15 mouse cellular contexts compared by ENCODE assay signal in genomic region chr6:127143124-127143520, GRCm38 (mm10). TPM values are rescaled to one million over a fixed set of nuclear protein-coding genes. Genes with fewer than 3 reads are reported as not detected.
A peak's percentile ranks its signal among the peaks of the same experiment; 100 is the strongest.
DNase-seq lines count a peak whose midpoint lies in the region; ATAC-seq and TF ChIP-seq lines count a peak whose summit lies in the region.
"Had no signal": no experiment of that assay in that cellular context is flagged by ENCODE, and none has a peak within 500 bp of the region (broad histone marks: within the 10 kb centered on the region; RNA-seq: fewer than 3 reads in every experiment).

No protein-coding gene starts in this region.

- H3K9ac ChIP-seq in forebrain, embryonic 16.5 days (replicated peaks; ENCODE audit: low read depth, low read length), result no peak overlapping the region
- 0 out of 2 replicates have a peak overlapping the region, but pooled peaks have one; percentile 2 for H3K9ac ChIP-seq in midbrain, embryonic 12.5 days (replicated peaks)
- no peak overlapping the region for H3K9ac ChIP-seq in midbrain, postnatal 0 days (replicated peaks; ENCODE audit: low read length, poor library complexity, severe bottlenecking)
- no peak overlapping the region for H3K9ac ChIP-seq in limb, embryonic 15.5 days
- H3K9ac ChIP-seq: hindbrain, embryonic 12.5 days had no signal

- no peaks in the 10 kb centered on the region for H3K9me3 ChIP-seq in forebrain, embryonic 10.5 days
- H3K9me3 ChIP-seq in forebrain, embryonic 16.5 days (ENCODE audit: control insufficient read depth, low read length), result no peaks in the 10 kb centered on the region
- H3K9me3 ChIP-seq in midbrain, embryonic 12.5 days, result no peaks in the 10 kb centered on the region
- H3K9me3 ChIP-seq in midbrain, postnatal 0 days (ENCODE audit: low read length), result no peaks in the 10 kb centered on the region
- no peaks in the 10 kb centered on the region for H3K9me3 ChIP-seq in limb, embryonic 15.5 days
- H3K9me3 ChIP-seq: hindbrain, embryonic 12.5 days had no signal

- TF ChIP-seq CTCF in midbrain, postnatal 0 days (IDR thresholded peaks at IDR 0.05), result no peak

- no peaks in the 10 kb centered on the region for H3K27me3 ChIP-seq in forebrain, embryonic 10.5 days (ENCODE audit: poor library complexity, severe bottlenecking)
- H3K27me3 ChIP-seq in forebrain, embryonic 16.5 days (replicated peaks; ENCODE audit: control insufficient read depth, insufficient read depth, low read length), result no peaks in the 10 kb centered on the region
- no peaks in the 10 kb centered on the region for H3K27me3 ChIP-seq in midbrain, embryonic 12.5 days
- H3K27me3 ChIP-seq in midbrain, postnatal 0 days (ENCODE audit: insufficient read depth, low read length), result peaks cover 1% of the 10 kb centered on the region; the same call in 1 of the 2 replicates
- no peaks in the 10 kb centered on the region for H3K27me3 ChIP-seq in limb, embryonic 15.5 days
- H3K27me3 ChIP-seq: hindbrain, embryonic 12.5 days; Patski had no signal

- WGBS in forebrain, embryonic 10.5 days, result 88% methylated on average over 10 of the region's 10 CpGs
- WGBS in forebrain, embryonic 16.5 days, result 60% methylated on average over 10 of the region's 10 CpGs
- WGBS in midbrain, embryonic 12.5 days, result 77% methylated on average over 10 of the region's 10 CpGs
- WGBS in midbrain, postnatal 0 days, result 77% methylated on average over 10 of the region's 10 CpGs
- WGBS in limb, embryonic 15.5 days, result 72% methylated on average over 10 of the region's 10 CpGs

- peaks cover 58% of the 10 kb centered on the region for H3K4me1 ChIP-seq in forebrain, embryonic 10.5 days
- H3K4me1 ChIP-seq in forebrain, embryonic 16.5 days (replicated peaks; ENCODE audit: control insufficient read depth, insufficient read depth, low read length), result peaks cover 17% of the 10 kb centered on the region
- H3K4me1 ChIP-seq in midbrain, embryonic 12.5 days, result peaks cover 42% of the 10 kb centered on the region
- H3K4me1 ChIP-seq in midbrain, postnatal 0 days (ENCODE audit: insufficient read depth, low read length), result no peaks in the 10 kb centered on the region
- peaks cover 49% of the 10 kb centered on the region for H3K4me1 ChIP-seq in limb, embryonic 15.5 days

- ATAC-seq in forebrain, embryonic 16.5 days, result no peak
- ATAC-seq in midbrain, embryonic 12.5 days (ENCODE audit: low FRiP score, low read depth), result no peak
- no peak for ATAC-seq in midbrain, postnatal 0 days (ENCODE audit: low FRiP score)
- no peak for ATAC-seq in limb, embryonic 15.5 days (ENCODE audit: insufficient number of reproducible peaks, low FRiP score, low TSS enrichment, low read depth)
- peak; percentile 60 for ATAC-seq in megakaryocyte progenitor cell, adult 5-6 weeks (replicated peaks; ENCODE audit: poor library complexity)

- H3K36me3 ChIP-seq in forebrain, embryonic 10.5 days (replicated peaks), result peaks cover 98% of the 10 kb centered on the region
- no peaks in the 10 kb centered on the region for H3K36me3 ChIP-seq in forebrain, embryonic 16.5 days (ENCODE audit: control insufficient read depth, insufficient read depth)
- H3K36me3 ChIP-seq in midbrain, embryonic 12.5 days, result peaks cover 55% of the 10 kb centered on the region
- H3K36me3 ChIP-seq in midbrain, postnatal 0 days (ENCODE audit: insufficient read depth, low read length), result no peaks in the 10 kb centered on the region
- peaks cover 76% of the 10 kb centered on the region for H3K36me3 ChIP-seq in limb, embryonic 15.5 days

- H3K27ac ChIP-seq in forebrain, embryonic 10.5 days, result peak overlapping the region; percentile 31; the same call in 1 of the 2 replicates
- no peak overlapping the region for H3K27ac ChIP-seq in forebrain, embryonic 16.5 days (ENCODE audit: low read length)
- no peak overlapping the region; the same call in 1 of the 2 replicates for H3K27ac ChIP-seq in midbrain, embryonic 12.5 days (replicated peaks)
- H3K27ac ChIP-seq in midbrain, postnatal 0 days (ENCODE audit: low read depth, low read length), result no peak overlapping the region
- peak overlapping the region; percentile 18 for H3K27ac ChIP-seq in limb, embryonic 15.5 days
- H3K27ac ChIP-seq: hindbrain, embryonic 12.5 days; left cerebral cortex, adult 2 months had no signal

- DNase-seq in forebrain, embryonic 10.5 days (ENCODE audit: extremely low spot score, low spot score), result no peak
- no peak for DNase-seq in midbrain, postnatal 0 days (ENCODE audit: low spot score)
- DNase-seq in kidney, postnatal 4 days, result no peak
- no peak for DNase-seq in urinary bladder, postnatal 14 days (ENCODE audit: low spot score)
- DNase-seq: adrenal gland, postnatal 25 days; cerebellum, adult 8-10 months; kidney, postnatal 10 days had no signal

- H3K4me3 ChIP-seq in forebrain, embryonic 10.5 days, result no peak overlapping the region
- H3K4me3 ChIP-seq in forebrain, embryonic 16.5 days (replicated peaks; ENCODE audit: low read length), result no peak overlapping the region
- no peak overlapping the region for H3K4me3 ChIP-seq in midbrain, embryonic 12.5 days
- H3K4me3 ChIP-seq in midbrain, postnatal 0 days (ENCODE audit: low read depth, low read length), result no peak overlapping the region
- H3K4me3 ChIP-seq in limb, embryonic 15.5 days, result no peak overlapping the region
- H3K4me3 ChIP-seq: erythroblast, embryonic 14.5 days; hindbrain, embryonic 12.5 days; left cerebral cortex, adult 2 months had no signal

- H3K4me2 ChIP-seq in forebrain, embryonic 16.5 days (ENCODE audit: low read length), result no peak overlapping the region
- H3K4me2 ChIP-seq in midbrain, embryonic 12.5 days (replicated peaks), result no peak overlapping the region
- H3K4me2 ChIP-seq in midbrain, postnatal 0 days (ENCODE audit: low read depth, low read length, poor library complexity, severe bottlenecking), result no peak overlapping the region
- no peak overlapping the region for H3K4me2 ChIP-seq in limb, embryonic 15.5 days
- H3K4me2 ChIP-seq: hindbrain, embryonic 12.5 days had no signal

RNA-seq across cellular contexts. Expression of gene Ccnd2, which starts 8.9 kb away (rescaled TPM):
- polyA plus RNA-seq in forebrain, embryonic 10.5 days (2016; fragmentation: Nextera tagmentation; extraction: Ambion mirVana), result 997 and 1,058 TPM in 2 replicates
- 1,169 and 1,368 TPM in 2 replicates for polyA plus RNA-seq in forebrain, embryonic 16.5 days (2015; fragmentation: Nextera tagmentation; extraction: Ambion mirVana)
- polyA plus RNA-seq in midbrain, embryonic 12.5 days (2016; fragmentation: Nextera tagmentation; extraction: Ambion mirVana), result 1,089 and 1,182 TPM in 2 replicates
- total RNA-seq in midbrain, postnatal 0 days (2014; rRNA removed), result 13.9 and 14.5 TPM in 2 replicates
- 95.6 and 106 TPM in 2 replicates for polyA plus RNA-seq in midbrain, postnatal 0 days (2015; fragmentation: Nextera tagmentation; extraction: Ambion mirVana)
- polyA plus RNA-seq in limb, embryonic 15.5 days (2015; fragmentation: Nextera tagmentation; extraction: Ambion mirVana), result 1,131 and 1,164 TPM in 2 replicates
- 76.9 and 124 TPM in 2 replicates for total RNA-seq in megakaryocyte progenitor cell, adult 5-6 weeks (2015)
- total RNA-seq in megakaryocyte progenitor cell, adult 5-6 weeks (2017), result 38.8 and 51.4 TPM in 2 replicates

RNA-seq across cellular contexts. Expression of gene Tigar, which starts 33.8 kb away (rescaled TPM):
- 7.1 and 7.3 TPM in 2 replicates for polyA plus RNA-seq in forebrain, embryonic 10.5 days (2016; fragmentation: Nextera tagmentation; extraction: Ambion mirVana)
- polyA plus RNA-seq in forebrain, embryonic 16.5 days (2015; fragmentation: Nextera tagmentation; extraction: Ambion mirVana), result 8.2 and 9.2 TPM in 2 replicates
- polyA plus RNA-seq in midbrain, embryonic 12.5 days (2016; fragmentation: Nextera tagmentation; extraction: Ambion mirVana), result 8.9 and 9.2 TPM in 2 replicates
- 6.1 and 6.7 TPM in 2 replicates for total RNA-seq in midbrain, postnatal 0 days (2014; rRNA removed)
- polyA plus RNA-seq in midbrain, postnatal 0 days (2015; fragmentation: Nextera tagmentation; extraction: Ambion mirVana), result 4.6 and 5.0 TPM in 2 replicates
- 2.2 and 2.6 TPM in 2 replicates for polyA plus RNA-seq in limb, embryonic 15.5 days (2015; fragmentation: Nextera tagmentation; extraction: Ambion mirVana)
- total RNA-seq in megakaryocyte progenitor cell, adult 5-6 weeks (2015), result 8.4 and 9.8 TPM in 2 replicates
- 8.0 and 13.7 TPM in 2 replicates for total RNA-seq in megakaryocyte progenitor cell, adult 5-6 weeks (2017)
- polyA plus RNA-seq: erythroblast, embryonic 14.5 days had no signal

Comparison
In these comparisons a context has a peak if more than half of its experiments do, and no peak if none do; other contexts are left out.
1. H3K27ac ChIP-seq: peak in forebrain, embryonic 10.5 days (single experiment) and limb, embryonic 15.5 days (single experiment); none in forebrain, embryonic 16.5 days (single experiment), midbrain, embryonic 12.5 days (single experiment) and midbrain, postnatal 0 days (single experiment).